Mouse (Mus musculus): ENCODE measurements around the gene Wipi2. TPM values are rescaled to one million over a fixed set of nuclear protein-coding genes. Genes with fewer than 3 reads are reported as not detected.

Wipi2 gene
- total RNA-seq (2014; fragmentation: Nextera tagmentation): 33.6 and 35.8 TPM in 2 replicates
- total RNA-seq (2017): 35.2 and 40.8 TPM in 2 replicates

GRCm38 (mm10) chr5:142627398-142627797, at the start of gene Wipi2:
Gene Wipi2, plus strand, starts transcription at chr5:142627698.
- no peak for ATAC-seq (replicated peaks; ENCODE audit: low FRiP score, low TSS enrichment, poor library complexity, severe bottlenecking)

- ATAC-seq (replicated peaks; ENCODE audit: low FRiP score, low TSS enrichment, poor library complexity, severe bottlenecking): no peak
Observed at GRCm38 (mm10) chr5:142578192-142578591, 49.3 kb upstream of the Wipi2 start.

- ATAC-seq (replicated peaks; ENCODE audit: low FRiP score, low TSS enrichment, poor library complexity, severe bottlenecking): peak; percentile 76
Observed at GRCm38 (mm10) chr5:142581517-142581916, 46.0 kb upstream of the Wipi2 start.

- no peak for ATAC-seq (replicated peaks; ENCODE audit: low FRiP score, low TSS enrichment, poor library complexity, severe bottlenecking)
Observed at GRCm38 (mm10) chr5:142583616-142584126, 43.8 kb upstream of the Wipi2 start.

GRCm38 (mm10) chr5:142590953-142591616, 36.4 kb upstream of the Wipi2 start:
- no peak for ATAC-seq (replicated peaks; ENCODE audit: low FRiP score, low TSS enrichment, poor library complexity, severe bottlenecking)

GRCm38 (mm10) chr5:142595698-142596097, 31.8 kb upstream of the Wipi2 start:
- ATAC-seq (replicated peaks; ENCODE audit: low FRiP score, low TSS enrichment, poor library complexity, severe bottlenecking): no peak

GRCm38 (mm10) chr5:142596723-142597122, 30.8 kb upstream of the Wipi2 start:
- ATAC-seq (replicated peaks; ENCODE audit: low FRiP score, low TSS enrichment, poor library complexity, severe bottlenecking): no peak

GRCm38 (mm10) chr5:142597648-142598390, 29.7 kb upstream of the Wipi2 start:
- no peak for ATAC-seq (replicated peaks; ENCODE audit: low FRiP score, low TSS enrichment, poor library complexity, severe bottlenecking)

- ATAC-seq (replicated peaks; ENCODE audit: low FRiP score, low TSS enrichment, poor library complexity, severe bottlenecking): no peak
Observed at GRCm38 (mm10) chr5:142604379-142604778, 23.1 kb upstream of the Wipi2 start.

GRCm38 (mm10) chr5:142605288-142605687, 22.2 kb upstream of the Wipi2 start:
- no peak for ATAC-seq (replicated peaks; ENCODE audit: low FRiP score, low TSS enrichment, poor library complexity, severe bottlenecking)

- ATAC-seq (replicated peaks; ENCODE audit: low FRiP score, low TSS enrichment, poor library complexity, severe bottlenecking): no peak
Observed at GRCm38 (mm10) chr5:142608259-142608988, 19.1 kb upstream of the Wipi2 start, which contains the start of gene Mmd2. Gene Mmd2, minus strand, starts transcription at chr5:142608800.

GRCm38 (mm10) chr5:142608989-142609325, 18.5 kb upstream of the Wipi2 start:
- no peak for ATAC-seq (replicated peaks; ENCODE audit: low FRiP score, low TSS enrichment, poor library complexity, severe bottlenecking)

GRCm38 (mm10) chr5:142610362-142610761, 17.1 kb upstream of the Wipi2 start:
- no peak for ATAC-seq (replicated peaks; ENCODE audit: low FRiP score, low TSS enrichment, poor library complexity, severe bottlenecking)

GRCm38 (mm10) chr5:142614513-142614912, 13.0 kb upstream of the Wipi2 start:
- no peak for ATAC-seq (replicated peaks; ENCODE audit: low FRiP score, low TSS enrichment, poor library complexity, severe bottlenecking)

- ATAC-seq (replicated peaks; ENCODE audit: low FRiP score, low TSS enrichment, poor library complexity, severe bottlenecking): no peak
Observed at GRCm38 (mm10) chr5:142615638-142616037, 11.9 kb upstream of the Wipi2 start.

GRCm38 (mm10) chr5:142616326-142616725, 11.2 kb upstream of the Wipi2 start:
- ATAC-seq (replicated peaks; ENCODE audit: low FRiP score, low TSS enrichment, poor library complexity, severe bottlenecking): no peak

- ATAC-seq (replicated peaks; ENCODE audit: low FRiP score, low TSS enrichment, poor library complexity, severe bottlenecking): peak; percentile 69; the same call in 1 of the 2 replicates
Observed at GRCm38 (mm10) chr5:142619866-142620265, 7.6 kb upstream of the Wipi2 start.

GRCm38 (mm10) chr5:142621421-142621820, 6.1 kb upstream of the Wipi2 start:
- ATAC-seq (replicated peaks; ENCODE audit: low FRiP score, low TSS enrichment, poor library complexity, severe bottlenecking): no peak

GRCm38 (mm10) chr5:142622134-142622533, 5.4 kb upstream of the Wipi2 start:
- ATAC-seq (replicated peaks; ENCODE audit: low FRiP score, low TSS enrichment, poor library complexity, severe bottlenecking): no peak

GRCm38 (mm10) chr5:142623080-142623479, 4.4 kb upstream of the Wipi2 start:
- ATAC-seq (replicated peaks; ENCODE audit: low FRiP score, low TSS enrichment, poor library complexity, severe bottlenecking): no peak

Measured in megakaryocyte-erythroid progenitor cell, adult 5-6 weeks (primary cell).